Mouse (Mus musculus) T-helper 1 cell (primary cell): ENCODE measurements at regions not wholly inside any gene's neighbourhood (a gene's known extent, or its start where the extent isn't known, plus 50 kb on each side); places are given as distances from the start of the nearest gene placed in this dataset.

Experiments used
- in situ Hi-C: fragments of 300-600 bp; cut with MboI, MseI; formaldehyde crosslinking; loops from one replicate; pipeline ENCODE4 v1.15.1; 2025; ENCODE audit warnings: high pct_unique_total_duplicates

GRCm38 (mm10) chr9:23651300-23651699 lies 428.4 kb downstream of the Bmper start:
- in situ Hi-C loops = no loop called here

DNA sequence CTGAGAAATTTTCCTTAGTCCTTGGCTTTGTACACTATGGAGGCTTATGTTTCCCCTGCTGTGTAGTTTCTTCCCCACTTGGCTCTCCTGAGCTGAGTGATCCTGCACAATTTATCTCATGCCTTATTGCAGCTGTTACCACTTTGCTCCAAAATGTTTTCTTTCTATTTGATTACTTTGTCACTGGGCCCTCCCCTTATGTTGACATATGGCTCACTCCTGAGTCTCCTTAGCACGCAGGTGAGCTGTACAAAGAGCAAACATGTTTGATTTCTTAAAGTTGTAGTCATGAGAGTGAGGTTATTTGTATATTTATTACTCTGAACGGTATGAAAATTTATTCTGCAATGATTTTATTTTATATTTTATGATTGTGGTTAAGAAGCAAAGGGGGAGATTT lies 430.2 kb downstream of the Bmper start:
- in situ Hi-C loops = no loop called here

GRCm38 (mm10) chr9:23654777-23655176 lies 431.9 kb downstream of the Bmper start:
- in situ Hi-C loops = no loop called here

- in situ Hi-C loops = no loop called here
Measured at GRCm38 (mm10) chr9:23665960-23666359, 431.8 kb upstream of the Npsr1 start.

GRCm38 (mm10) chr9:23669230-23669629 lies 428.6 kb upstream of the Npsr1 start:
- in situ Hi-C loops = no loop called here

- in situ Hi-C loops = no loop called here
Measured at GRCm38 (mm10) chr9:23670642-23671041, 427.2 kb upstream of the Npsr1 start.

GRCm38 (mm10) chr9:23673347-23673860 lies 424.4 kb upstream of the Npsr1 start:
- in situ Hi-C loops = no loop called here

DNA sequence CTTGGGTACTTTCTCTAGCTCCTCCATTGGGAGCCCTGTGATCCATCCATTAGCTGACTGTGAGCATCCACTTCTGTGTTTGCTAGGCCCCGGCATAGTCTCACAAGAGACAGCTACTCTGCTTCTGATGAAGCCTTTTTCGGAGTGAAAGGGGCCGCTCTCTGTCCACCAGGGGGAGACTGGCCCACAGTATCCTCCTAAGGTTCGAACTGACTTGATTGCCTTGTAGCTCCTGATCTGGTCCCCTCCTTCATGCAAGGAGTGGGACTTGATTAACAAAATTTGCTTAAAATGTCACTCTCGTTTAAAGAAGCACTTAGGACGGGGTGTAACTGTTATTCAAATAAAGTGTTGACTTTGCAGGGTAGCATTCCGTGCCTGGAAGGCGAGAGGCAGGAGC lies 423.0 kb upstream of the Npsr1 start:
- in situ Hi-C loops = no loop called here

GRCm38 (mm10) chr9:23689456-23689855 lies 408.3 kb upstream of the Npsr1 start:
- in situ Hi-C loops = no loop called here

GRCm38 (mm10) chr9:23692768-23693441 lies 404.9 kb upstream of the Npsr1 start:
- in situ Hi-C loops = no loop called here

DNA sequence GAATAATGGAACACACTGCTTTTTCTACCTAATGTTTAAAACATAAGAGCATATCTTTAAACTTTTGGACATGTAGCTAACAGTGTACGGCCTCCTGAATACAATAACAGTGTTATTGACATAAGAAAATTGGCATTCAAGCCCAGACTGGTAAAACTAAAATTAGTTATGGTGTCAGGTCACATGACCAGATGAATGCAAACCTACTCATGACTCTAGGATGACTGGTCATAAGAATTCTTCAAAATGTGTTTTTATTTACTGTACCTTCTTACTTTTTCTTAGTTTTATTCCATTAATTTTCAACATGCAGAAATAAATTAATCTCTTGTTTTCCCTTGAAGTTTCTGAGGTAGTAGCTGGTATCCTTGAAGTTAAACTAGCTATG lies 404.4 kb upstream of the Npsr1 start:
- in situ Hi-C loops = no loop called here

GRCm38 (mm10) chr9:23694481-23694880 lies 403.3 kb upstream of the Npsr1 start:
- in situ Hi-C loops = no loop called here

DNA sequence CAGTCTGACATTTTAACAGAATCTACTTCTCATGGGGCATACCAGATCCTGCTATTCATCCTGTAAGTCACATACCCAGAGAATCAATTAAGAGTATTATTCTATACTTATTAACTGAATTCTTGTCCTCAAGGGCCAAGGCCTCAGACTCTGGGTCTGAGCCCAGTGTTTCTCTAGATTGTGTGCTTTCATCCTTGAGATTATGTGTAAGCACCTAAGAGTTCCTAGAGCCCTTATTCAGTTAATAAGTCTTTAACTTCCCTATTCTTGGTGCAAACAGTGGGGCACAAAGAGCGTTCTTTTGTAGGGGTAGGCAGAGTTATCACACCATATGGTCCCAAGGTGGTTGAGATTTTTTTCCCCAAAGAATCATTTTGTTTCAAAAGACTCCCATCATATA lies 397.2 kb upstream of the Npsr1 start:
- in situ Hi-C loops = no loop called here

DNA sequence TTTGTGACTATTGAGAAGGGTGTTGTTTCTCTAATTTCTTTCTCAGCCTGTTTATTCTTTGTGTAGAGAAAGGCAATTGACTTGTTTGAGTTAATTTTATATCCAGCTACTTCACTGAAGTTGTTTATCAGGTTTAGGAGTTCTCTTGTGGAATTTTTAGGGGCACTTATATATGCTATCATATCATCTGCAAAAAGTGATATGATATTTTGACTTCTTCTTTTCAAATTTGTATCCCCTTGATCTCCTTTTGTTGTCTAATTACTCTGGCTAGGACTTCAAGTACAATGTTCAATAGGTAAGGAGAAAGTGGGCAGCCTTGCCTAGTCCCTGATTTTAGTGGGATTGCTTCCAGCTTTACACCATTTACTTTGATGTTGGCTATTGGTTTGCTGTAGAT lies 380.2 kb upstream of the Npsr1 start:
- in situ Hi-C loops = loop anchor here (5.0 kb wide), 1 partner anchor 55 kb away; no protein-coding TSS in a partner anchor

GRCm38 (mm10) chr9:23728816-23729215 lies 369.0 kb upstream of the Npsr1 start:
- in situ Hi-C loops = no loop called here

DNA sequence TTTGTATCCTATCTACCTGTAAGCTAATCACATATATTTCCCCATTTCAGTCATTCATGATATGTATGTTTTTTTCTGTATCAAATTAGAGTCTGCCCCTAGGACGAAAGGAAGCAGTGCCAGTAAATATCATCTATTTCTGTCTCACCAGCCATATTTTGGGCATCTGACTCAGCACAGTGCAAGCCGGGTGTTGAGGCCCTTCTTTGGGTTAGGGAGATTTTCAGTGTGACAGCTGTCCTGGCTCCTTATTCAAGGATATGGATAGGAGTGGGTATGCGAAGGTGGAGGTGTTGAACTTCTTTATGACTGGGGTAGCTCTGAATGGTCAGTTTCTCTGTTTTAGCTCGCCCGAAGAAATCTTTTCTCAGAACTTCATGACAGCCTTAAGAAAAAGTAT lies 345.3 kb upstream of the Npsr1 start:
- in situ Hi-C loops = no loop called here

GRCm38 (mm10) chr9:23786660-23787059 lies 311.1 kb upstream of the Npsr1 start:
- in situ Hi-C loops = no loop called here
